Mouse (Mus musculus) embryo, embryonic 9.5 days (tissue): ENCODE measurements at regions not wholly inside any gene's neighbourhood (a gene's known extent, or its start where the extent isn't known, plus 50 kb on each side); places are given as distances from the start of the nearest gene placed in this dataset.

Source experiments
- DNase-seq: peaks from one replicate; pipeline ENCODE4 v3.0.0-alpha.2; 2017; ENCODE audit errors: extremely low spot score

- DNase-seq: no peak
Observed at GRCm38 (mm10) chr19:32939692-32940091, 182.4 kb downstream of the Pten start.

GRCm38 (mm10) chr19:32940806-32941205 lies 183.5 kb downstream of the Pten start:
- no peak for DNase-seq

- DNase-seq: no peak
Observed at GRCm38 (mm10) chr19:32943594-32944230, 186.4 kb downstream of the Pten start.

GRCm38 (mm10) chr19:32947081-32947855 lies 190.0 kb downstream of the Pten start:
- no peak for DNase-seq

GRCm38 (mm10) chr19:32950252-32950651 lies 193.0 kb downstream of the Pten start:
- DNase-seq: no peak

- DNase-seq: no peak
Observed at GRCm38 (mm10) chr19:32950794-32951193, 193.5 kb downstream of the Pten start.

GRCm38 (mm10) chr19:32952425-32952824 lies 195.1 kb downstream of the Pten start:
- DNase-seq: no peak

GRCm38 (mm10) chr19:32952928-32953687 lies 195.8 kb downstream of the Pten start:
- no peak for DNase-seq

- peak; percentile 38 for DNase-seq
Observed at GRCm38 (mm10) chr19:32954001-32954605, 196.8 kb downstream of the Pten start.

GRCm38 (mm10) chr19:32954942-32955341 lies 197.6 kb downstream of the Pten start:
- DNase-seq: no peak

- peak; percentile 48 for DNase-seq
Observed at GRCm38 (mm10) chr19:32956143-32956915, 199.0 kb downstream of the Pten start.

GRCm38 (mm10) chr19:32956916-32957558 lies 199.7 kb downstream of the Pten start:
- DNase-seq: peak; percentile 47

GRCm38 (mm10) chr19:32958276-32958675 lies 201.0 kb downstream of the Pten start:
- no peak for DNase-seq

GRCm38 (mm10) chr19:32958791-32959190 lies 201.5 kb downstream of the Pten start:
- DNase-seq: no peak

GRCm38 (mm10) chr19:32959844-32960195 lies 202.5 kb downstream of the Pten start:
- no peak for DNase-seq

- no peak for DNase-seq
Observed at GRCm38 (mm10) chr19:32960196-32960947, 203.1 kb downstream of the Pten start.

GRCm38 (mm10) chr19:32961525-32961924 lies 204.2 kb downstream of the Pten start:
- DNase-seq: no peak

GRCm38 (mm10) chr19:32963983-32964382 lies 206.7 kb downstream of the Pten start:
- no peak for DNase-seq

- no peak for DNase-seq
Observed at GRCm38 (mm10) chr19:32965488-32965887, 208.2 kb downstream of the Pten start.

- peak; percentile 28 for DNase-seq
Observed at GRCm38 (mm10) chr19:32969213-32969776, 212.0 kb downstream of the Pten start.
